Mouse (Mus musculus) frontal cortex, postnatal 14 days (tissue): ENCODE data around the gene B4galt1.

ENCODE experiments used
- DNase-seq, 2 experiments: peaks; one replicate each; pipeline ENCODE4 v3.0.0; 2022; ENCODE audit warnings: low spot score in 2 of 2

B4galt1 gene

GRCm38 (mm10) chr4:40840448-40840847 is 13.4 kb downstream of the B4galt1 start:
- DNase-seq: no peak

- DNase-seq: no peak
Observed at GRCm38 (mm10) chr4:40839251-40839650, 14.6 kb downstream of the B4galt1 start.

GRCm38 (mm10) chr4:40837451-40838285 is 16.1 kb downstream of the B4galt1 start:
- DNase-seq: no peak

GRCm38 (mm10) chr4:40837008-40837407 is 16.8 kb downstream of the B4galt1 start:
- no peak for DNase-seq

- DNase-seq: no peak
Observed at GRCm38 (mm10) chr4:40834872-40835271, 18.9 kb downstream of the B4galt1 start.

- no peak for DNase-seq
Observed at GRCm38 (mm10) chr4:40834232-40834786, 19.5 kb downstream of the B4galt1 start.

GRCm38 (mm10) chr4:40833381-40834231 is 20.2 kb downstream of the B4galt1 start:
- DNase-seq: no peak

- DNase-seq: no peak
Observed at GRCm38 (mm10) chr4:40830530-40830929, 23.3 kb downstream of the B4galt1 start.

- no peak for DNase-seq
Observed at GRCm38 (mm10) chr4:40829654-40830400, 24.0 kb downstream of the B4galt1 start.

- no peak for DNase-seq
Observed at GRCm38 (mm10) chr4:40828910-40829309, 24.9 kb downstream of the B4galt1 start.

GRCm38 (mm10) chr4:40827926-40828325 is 25.9 kb downstream of the B4galt1 start:
- DNase-seq: no peak

- DNase-seq: no peak
Observed at GRCm38 (mm10) chr4:40826810-40827209, 27.0 kb downstream of the B4galt1 start.

- DNase-seq: no peak
Observed at GRCm38 (mm10) chr4:40825981-40826380, 27.8 kb downstream of the B4galt1 start.

- DNase-seq: no peak
Observed at GRCm38 (mm10) chr4:40825146-40825545, 28.7 kb downstream of the B4galt1 start.

GRCm38 (mm10) chr4:40824505-40824904 is 29.3 kb downstream of the B4galt1 start:
- DNase-seq: no peak

- no peak for DNase-seq
Observed at GRCm38 (mm10) chr4:40823664-40824063, 30.1 kb downstream of the B4galt1 start.

- no peak for DNase-seq
Observed at GRCm38 (mm10) chr4:40823151-40823550, 30.7 kb downstream of the B4galt1 start.

GRCm38 (mm10) chr4:40821303-40822023 is 32.3 kb downstream of the B4galt1 start:
- no peak for DNase-seq

- no peak for DNase-seq
Observed at GRCm38 (mm10) chr4:40820903-40821302, 32.9 kb downstream of the B4galt1 start.

GRCm38 (mm10) chr4:40820024-40820423 is 33.8 kb downstream of the B4galt1 start:
- DNase-seq: no peak

- no peak for DNase-seq
Observed at GRCm38 (mm10) chr4:40819151-40819550, 34.7 kb downstream of the B4galt1 start.
